Mouse (Mus musculus) embryonic facial prominence, embryonic 11.5 days (tissue): ENCODE results near the gene Auh. TPM values are rescaled to one million over a fixed set of nuclear protein-coding genes. Genes with fewer than 3 reads are reported as not detected.
A peak's percentile ranks its signal among the peaks of the same experiment; 100 is the strongest.

Experiments used
- ATAC-seq: fragments of 200-750 bp; cut with Nextera tagmentation; replicated peaks from 2 replicates; pipeline ENCODE4 v1.8.0; 2017; ENCODE audit warnings: low read depth; ENCODE audit not compliant: insufficient number of reproducible peaks, low FRiP score, low TSS enrichment
- DNase-seq: peaks from one replicate; pipeline ENCODE4 v3.0.0-alpha.2; 2015; ENCODE audit warnings: low spot score
- H3K27ac ChIP-seq: fragments of 300-500 bp; sonication (generic); replicated peaks from 2 replicates; pipeline ENCODE4 v1.5.1; 2014; ENCODE audit warnings: mild to moderate bottlenecking, low read depth, low read length, control low read depth
- H3K27me3 ChIP-seq: fragments of 300-500 bp; sonication (generic); 2 replicates; pipeline ENCODE4 v1.6.1; 2014; ENCODE audit warnings: mild to moderate bottlenecking, low read length, moderate library complexity, mixed read lengths; ENCODE audit not compliant: control insufficient read depth, insufficient read depth
- H3K36me3 ChIP-seq: fragments of 300-500 bp; sonication (generic); replicated peaks from 2 replicates; pipeline ENCODE4 v1.6.1; 2014; ENCODE audit warnings: low read depth, mild to moderate bottlenecking, low read length, moderate library complexity, mixed read lengths; ENCODE audit not compliant: control insufficient read depth, insufficient read depth
- H3K4me1 ChIP-seq: fragments of 300-500 bp; sonication (generic); 2 replicates; pipeline ENCODE4 v1.6.1; 2014; ENCODE audit warnings: low read length, mixed read lengths; ENCODE audit not compliant: control insufficient read depth, insufficient read depth
- H3K4me2 ChIP-seq: fragments of 300-500 bp; sonication (generic); 2 replicates; pipeline ENCODE4 v1.6.1; 2014; ENCODE audit warnings: low read depth, mild to moderate bottlenecking, control low read depth, low read length, moderate library complexity
- H3K4me3 ChIP-seq: fragments of 300-500 bp; sonication (generic); 2 replicates; pipeline ENCODE4 v1.5.1; 2014; ENCODE audit warnings: low read depth, low read length, control low read depth
- H3K9ac ChIP-seq: fragments of 300-500 bp; sonication (generic); replicated peaks from 2 replicates; pipeline ENCODE4 v1.6.1; 2014; ENCODE audit warnings: mild to moderate bottlenecking, control low read depth, low read length
- H3K9me3 ChIP-seq: fragments of 300-500 bp; sonication (generic); replicated peaks from 2 replicates; pipeline ENCODE4 v1.6.1; 2016; ENCODE audit warnings: mild to moderate bottlenecking, low read length, inconsistent platforms, mixed read lengths; ENCODE audit not compliant: control insufficient read depth
- WGBS: fragments of 180-500 bp; shearing (Covaris S2); extraction: QIAGEN DNeasy Blood & Tissue Kit; methylation state at CpG from one replicate; pipeline ENCODE4 v1.1.7; 2014; 5-methylcytosine and 5-hydroxymethylcytosine counted together
- polyA plus RNA-seq: library from polyadenylated mRNA; unstranded; fragments of >200 nt; fragmentation: Nextera tagmentation; extraction: Ambion mirVana; gene quantifications from 2 replicates; pipeline ENCODE4 v1.2.1, GENCODE M21; 2014

Gene Auh
- polyA plus RNA-seq: 32.8 and 33.1 TPM in 2 replicates

DNA sequence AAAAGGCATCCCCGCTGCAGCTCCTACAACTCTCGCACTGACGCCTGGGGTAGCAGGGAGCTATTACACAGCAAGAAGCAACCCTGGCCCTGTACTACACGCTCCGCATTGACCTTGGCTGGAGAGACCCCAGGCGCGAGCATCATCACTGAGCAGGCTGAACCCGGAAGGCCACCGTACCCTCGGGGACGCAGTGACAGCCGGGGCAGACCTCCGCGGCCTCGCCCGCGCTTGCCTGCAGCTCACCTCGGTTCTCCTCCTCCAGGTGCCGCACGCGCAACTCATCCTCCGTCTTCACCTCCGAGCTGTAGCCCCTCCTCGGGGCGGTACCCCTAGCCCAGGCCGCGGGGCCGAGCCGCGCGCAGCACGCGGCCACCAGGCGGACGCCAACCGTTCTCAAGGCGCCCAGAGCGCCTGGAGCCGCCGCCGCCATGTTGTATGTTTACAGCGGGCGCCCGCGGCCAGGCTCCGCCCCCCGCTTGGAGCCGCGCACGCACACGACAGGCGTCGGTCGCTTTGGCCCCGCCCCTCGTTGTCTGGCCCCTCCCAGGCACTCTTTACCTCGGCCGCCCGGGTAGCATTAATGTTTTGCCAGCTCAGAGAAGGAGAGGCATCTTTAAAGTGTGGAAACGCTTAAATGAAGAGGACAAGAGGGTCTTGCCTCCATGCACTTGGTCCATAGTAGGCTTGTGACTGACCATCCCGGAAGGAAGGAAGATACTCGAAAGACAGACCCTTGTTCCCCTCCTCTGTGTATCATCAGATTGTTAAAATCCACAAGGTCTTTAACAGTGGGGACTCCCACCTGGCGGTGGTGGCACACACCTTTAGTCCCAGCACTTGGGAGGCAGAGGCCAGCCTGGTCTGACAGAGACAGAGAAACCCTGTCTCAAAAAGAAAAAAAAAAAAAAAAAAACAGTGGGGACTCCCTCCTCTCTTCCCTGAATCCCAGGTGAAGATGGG is at the start of gene Auh:
TSS of gene Auh (minus strand) at position 473 of the 963 bp plus-strand sequence.
- H3K27ac ChIP-seq: 0 out of 2 replicates have a peak within 1 kb of the TSS, but pooled peaks have one; percentile 29
- peak within 1 kb of the TSS; percentile 72 for H3K9ac ChIP-seq
- H3K36me3 ChIP-seq: no peaks in the 10 kb centered on the region
- ATAC-seq (peak; percentile 92), DNase-seq (peak; percentile 95)
- no peaks in the 10 kb centered on the region; the same call in 1 of the 2 replicates for H3K4me1 ChIP-seq
- H3K4me2 ChIP-seq: peak within 1 kb of the TSS; percentile 61
- WGBS: under 1% methylated on average over 63 of the region's 63 CpGs
- no peaks in the 10 kb centered on the region for H3K27me3 ChIP-seq
- H3K4me3 ChIP-seq: peak within 1 kb of the TSS; percentile 71
- H3K9me3 ChIP-seq: no peaks in the 10 kb centered on the region

DNA sequence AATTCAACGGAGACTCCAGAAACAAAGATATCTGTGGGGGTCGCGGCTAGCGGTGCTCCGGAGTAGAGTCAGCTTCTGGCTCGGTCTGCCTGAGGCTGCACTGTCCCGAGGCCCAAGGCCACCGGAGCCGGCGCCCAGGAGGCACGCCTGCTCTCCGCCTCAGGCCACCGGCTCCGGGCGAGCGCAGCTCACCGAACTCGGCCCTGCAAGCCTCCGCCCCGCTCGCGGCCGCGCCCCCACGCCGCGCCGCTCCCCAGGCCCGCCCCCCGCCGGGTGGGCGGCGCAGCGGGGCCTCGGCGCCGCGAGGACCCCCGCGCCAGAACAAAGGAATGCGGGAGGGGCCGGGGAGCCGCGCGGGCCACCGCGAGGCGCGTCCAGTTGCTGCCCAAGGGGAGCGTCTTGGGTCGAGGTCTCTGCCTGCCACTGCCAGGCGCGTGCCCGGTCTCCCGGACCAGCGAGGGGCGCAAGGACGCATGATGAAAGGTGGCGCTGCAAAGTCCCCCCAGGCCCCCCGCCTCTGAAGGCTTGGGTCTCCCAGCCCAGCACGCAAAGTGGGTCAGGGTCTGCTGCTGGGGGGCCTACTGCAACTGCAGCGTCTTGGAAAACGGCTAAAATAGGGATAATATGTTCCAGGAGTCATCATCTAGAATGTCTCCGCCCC is 49.0 kb upstream of the Auh start:
- peak; percentile 27; the same call in 1 of the 2 replicates for ATAC-seq
- WGBS: under 1% methylated on average over 63 of the region's 64 CpGs
- Histone ChIP-seq H3K4me1 (peaks cover 5% of the 10 kb centered on the region), H3K27me3 (no peaks in the 10 kb centered on the region), H3K9me3 (no peaks in the 10 kb centered on the region), H3K9ac (peak overlapping the region; percentile 88), H3K36me3 (no peaks in the 10 kb centered on the region), H3K4me3 (peak overlapping the region; percentile 58), H3K27ac (0 out of 2 replicates have a peak overlapping the region, but pooled peaks have one; percentile 20), H3K4me2 (peak overlapping the region; percentile 95)
- DNase-seq: peak; percentile 69

DNA sequence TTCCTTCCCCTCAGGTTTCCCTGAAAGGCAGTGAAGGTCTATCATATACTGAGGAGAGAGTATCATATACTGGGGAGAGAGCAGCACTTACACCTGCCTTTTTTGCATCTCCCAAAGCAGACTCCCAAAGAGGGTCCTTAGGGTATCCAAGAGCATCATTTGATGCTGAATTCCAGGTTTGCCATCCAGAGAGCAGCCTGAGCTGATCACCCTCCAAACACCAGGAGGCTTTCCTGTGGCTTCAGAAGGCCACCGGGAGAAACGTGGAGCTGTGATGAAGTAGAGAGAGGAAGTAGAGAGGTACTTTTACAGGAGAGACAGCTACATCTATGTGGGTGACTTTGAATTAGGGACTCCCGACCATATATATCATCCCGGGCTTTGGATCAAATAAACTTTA is 48.3 kb upstream of the Auh start:
- peak overlapping the region; percentile 95 for H3K4me2 ChIP-seq
- H3K9ac ChIP-seq: no peak overlapping the region; the same call in 1 of the 2 replicates
- no peaks in the 10 kb centered on the region for H3K9me3 ChIP-seq
- 21% methylated on average over 4 of the region's 4 CpGs for WGBS
- peak overlapping the region; percentile 58 for H3K4me3 ChIP-seq
- no peak for ATAC-seq
- H3K4me1 ChIP-seq: peaks cover 5% of the 10 kb centered on the region
- no peaks in the 10 kb centered on the region for H3K27me3 ChIP-seq
- no peaks in the 10 kb centered on the region for H3K36me3 ChIP-seq
- no peak overlapping the region for H3K27ac ChIP-seq
- DNase-seq: no peak

DNA sequence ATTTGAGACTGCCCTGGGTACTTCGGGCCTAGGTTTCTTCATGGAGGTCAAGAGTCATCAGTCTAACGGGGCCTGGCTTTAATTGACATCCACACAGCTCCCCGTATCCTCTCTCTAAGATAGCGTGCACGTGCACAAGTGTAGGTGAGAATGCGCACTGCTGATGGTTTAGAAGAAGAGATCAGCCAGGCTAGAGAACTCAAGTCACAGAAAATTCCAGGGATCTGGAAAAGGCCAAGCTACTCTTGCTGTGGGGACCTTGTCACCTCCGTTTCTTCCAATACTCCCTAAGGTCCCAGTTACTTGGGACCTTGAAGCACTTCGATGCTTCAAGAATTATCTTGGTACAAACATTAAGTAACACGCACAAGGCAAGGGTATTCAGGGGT is 47.7 kb upstream of the Auh start:
- H3K4me1 ChIP-seq: peaks cover 5% of the 10 kb centered on the region
- DNase-seq: no peak
- ATAC-seq: no peak
- H3K9me3 ChIP-seq: no peaks in the 10 kb centered on the region
- no peaks in the 10 kb centered on the region for H3K36me3 ChIP-seq
- no peak overlapping the region; the same call in 1 of the 2 replicates for H3K4me2 ChIP-seq
- H3K27ac ChIP-seq: no peak overlapping the region
- H3K9ac ChIP-seq: no peak overlapping the region
- WGBS: 48% methylated on average over 9 of the region's 9 CpGs
- no peaks in the 10 kb centered on the region for H3K27me3 ChIP-seq
- no peak overlapping the region for H3K4me3 ChIP-seq

DNA sequence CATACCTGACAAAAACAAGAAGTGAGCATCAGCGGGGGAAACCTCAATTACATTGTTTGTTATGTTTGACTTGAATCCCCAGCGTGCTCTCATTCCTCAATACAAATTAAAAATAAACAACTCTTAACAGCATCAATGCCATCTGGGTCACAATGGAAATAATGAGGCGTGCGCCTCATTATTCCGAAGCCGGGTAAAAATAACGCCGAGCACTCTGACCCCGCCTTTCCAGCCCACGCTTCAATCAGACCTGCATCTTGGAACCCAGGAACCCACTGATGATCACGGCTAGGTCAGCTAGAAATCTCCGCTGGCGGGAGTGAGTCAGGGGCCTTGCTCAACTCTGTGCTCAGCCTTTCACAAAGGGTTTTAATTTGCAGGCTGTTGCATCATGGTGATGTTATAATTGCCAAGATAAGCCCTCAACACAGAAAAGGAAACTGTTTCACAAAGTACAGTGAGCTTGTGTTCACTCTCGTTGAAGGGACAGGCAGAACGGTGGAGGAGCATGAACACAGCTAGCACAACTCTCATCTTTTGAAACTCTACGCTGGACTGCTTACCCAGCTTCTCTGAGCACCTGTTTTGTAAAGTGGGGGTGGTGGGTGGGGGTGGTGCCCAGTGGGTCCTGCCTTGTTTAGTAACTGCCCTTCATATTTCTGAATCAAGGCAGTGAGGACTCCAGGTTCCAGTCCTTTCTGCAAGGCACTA is 47.2 kb upstream of the Auh start:
- peaks cover 5% of the 10 kb centered on the region for H3K4me1 ChIP-seq
- WGBS: 14% methylated on average over 16 of the region's 16 CpGs
- no peaks in the 10 kb centered on the region for H3K9me3 ChIP-seq
- no peak for ATAC-seq
- H3K36me3 ChIP-seq: no peaks in the 10 kb centered on the region
- no peak overlapping the region for H3K9ac ChIP-seq
- H3K27ac ChIP-seq: no peak overlapping the region
- peak; percentile 41 for DNase-seq
- no peaks in the 10 kb centered on the region for H3K27me3 ChIP-seq
- H3K4me3 ChIP-seq: no peak overlapping the region
- H3K4me2 ChIP-seq: peak overlapping the region; percentile 13

DNA sequence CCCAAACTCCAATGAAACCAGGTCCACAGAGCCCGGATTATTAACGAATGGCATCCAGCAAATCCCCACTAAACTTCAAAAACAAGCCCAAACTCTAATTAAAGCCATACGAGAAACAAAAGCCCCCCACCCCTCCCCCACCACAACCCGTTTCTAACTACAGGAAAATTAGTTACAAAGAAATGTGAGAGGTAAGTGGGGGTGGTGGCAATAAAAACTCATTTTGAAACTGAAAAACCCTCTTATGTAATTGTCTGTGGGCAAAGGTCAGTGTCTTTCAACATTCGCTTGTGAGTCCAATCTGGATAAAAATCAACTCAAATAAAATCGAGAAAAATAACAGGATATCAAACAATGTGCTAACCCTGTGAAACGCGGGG is 46.6 kb upstream of the Auh start:
- no peak overlapping the region for H3K9ac ChIP-seq
- peak overlapping the region; percentile 13 for H3K4me2 ChIP-seq
- WGBS: 18% methylated on average over 8 of the region's 8 CpGs
- ATAC-seq (no peak), DNase-seq (peak; percentile 66)
- H3K4me1 ChIP-seq: peaks cover 5% of the 10 kb centered on the region
- no peak overlapping the region for H3K4me3 ChIP-seq
- H3K36me3 ChIP-seq: no peaks in the 10 kb centered on the region
- no peaks in the 10 kb centered on the region for H3K9me3 ChIP-seq
- no peaks in the 10 kb centered on the region for H3K27me3 ChIP-seq
- no peak overlapping the region for H3K27ac ChIP-seq

DNA sequence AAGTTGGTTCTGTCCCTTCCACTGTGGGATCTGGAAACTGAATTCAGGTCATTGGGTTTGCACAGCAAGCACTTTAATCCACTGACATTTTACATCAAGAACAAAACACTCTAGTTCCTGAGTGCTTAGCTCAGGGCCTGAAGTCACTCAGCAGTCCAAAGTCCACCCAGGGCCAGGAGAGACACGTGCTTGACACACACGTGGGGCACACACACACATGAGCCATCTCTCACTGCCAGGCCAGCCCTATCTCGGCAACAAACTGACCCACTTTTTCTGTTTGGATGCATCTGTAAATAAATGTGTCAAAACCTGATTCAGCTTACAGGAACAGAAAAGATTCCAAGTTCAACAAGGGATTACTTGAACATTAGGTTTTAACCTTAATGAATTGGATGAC is 45.2 kb upstream of the Auh start:
- ATAC-seq: no peak
- H3K4me2 ChIP-seq: no peak overlapping the region
- H3K4me3 ChIP-seq: no peak overlapping the region
- no peaks in the 10 kb centered on the region for H3K36me3 ChIP-seq
- WGBS: 73% methylated on average over 3 of the region's 3 CpGs
- H3K27me3 ChIP-seq: no peaks in the 10 kb centered on the region
- H3K9me3 ChIP-seq: no peaks in the 10 kb centered on the region
- no peak for DNase-seq
- H3K9ac ChIP-seq: no peak overlapping the region
- H3K27ac ChIP-seq: no peak overlapping the region
- peaks cover 5% of the 10 kb centered on the region for H3K4me1 ChIP-seq
